Mouse (Mus musculus) embryonic facial prominence, embryonic 13.5 days (tissue): ENCODE data around the gene Creb5. TPM values are rescaled to one million over a fixed set of nuclear protein-coding genes. Genes with fewer than 3 reads are reported as not detected.

Experiments used
- ATAC-seq: fragments of 200-750 bp; cut with Nextera tagmentation; 2 replicates; pipeline ENCODE4 v1.8.0; 2017; ENCODE audit warnings: low read depth; ENCODE audit not compliant: insufficient number of reproducible peaks, insufficient read depth, low FRiP score, low TSS enrichment
- H3K27ac ChIP-seq: fragments of 300-500 bp; sonication (generic); 2 replicates; pipeline ENCODE4 v1.5.1; 2015; ENCODE audit warnings: moderate library complexity, mild to moderate bottlenecking, inconsistent platforms
- H3K27me3 ChIP-seq: fragments of 300-500 bp; sonication (generic); 2 replicates; pipeline ENCODE4 v1.6.1; 2015; ENCODE audit warnings: mild to moderate bottlenecking, inconsistent platforms
- H3K36me3 ChIP-seq: fragments of 300-500 bp; sonication (generic); 2 replicates; pipeline ENCODE4 v1.6.1; 2015; ENCODE audit warnings: mild to moderate bottlenecking, inconsistent platforms
- H3K4me1 ChIP-seq: fragments of 300-500 bp; sonication (generic); 2 replicates; pipeline ENCODE4 v1.6.1; 2015; ENCODE audit warnings: inconsistent platforms
- H3K4me2 ChIP-seq: fragments of 300-500 bp; sonication (generic); 2 replicates; pipeline ENCODE4 v1.6.1; 2015; ENCODE audit warnings: moderate library complexity, mild to moderate bottlenecking, inconsistent platforms
- H3K4me3 ChIP-seq: fragments of 300-500 bp; sonication (generic); 2 replicates; pipeline ENCODE4 v1.5.1; 2015; ENCODE audit warnings: mild to moderate bottlenecking, inconsistent platforms
- H3K9ac ChIP-seq: fragments of 300-500 bp; sonication (generic); 2 replicates; pipeline ENCODE4 v1.6.1; 2015; ENCODE audit warnings: mild to moderate bottlenecking, inconsistent platforms
- H3K9me3 ChIP-seq: fragments of 300-500 bp; sonication (generic); 2 replicates; pipeline ENCODE4 v1.6.1; 2016; ENCODE audit warnings: inconsistent platforms
- WGBS: fragments of 180-500 bp; shearing (Covaris S2); methylation state at CpG from one replicate; pipeline ENCODE4 v1.1.7; 2015; ENCODE audit warnings: mixed read lengths; 5-methylcytosine and 5-hydroxymethylcytosine counted together
- polyA plus RNA-seq: library from polyadenylated mRNA; unstranded; fragments of >200 nt; fragmentation: Nextera tagmentation; extraction: Ambion mirVana; gene quantifications from 2 replicates; pipeline ENCODE4 v1.2.1, GENCODE M21; 2015

Gene Creb5
- polyA plus RNA-seq, 1 experiment from 2014 or later, result 21.8 TPM

- 81% methylated on average over 13 of the region's 13 CpGs for WGBS
- no peak overlapping the region for H3K9ac ChIP-seq
- no peaks in the 10 kb centered on the region for H3K27me3 ChIP-seq
- no peak overlapping the region for H3K4me3 ChIP-seq
- H3K4me1 ChIP-seq, result no peaks in the 10 kb centered on the region
- H3K36me3 ChIP-seq, result no peaks in the 10 kb centered on the region
- H3K27ac ChIP-seq, result no peak overlapping the region
- H3K9me3 ChIP-seq, result no peaks in the 10 kb centered on the region
- no peak for ATAC-seq
- no peak overlapping the region for H3K4me2 ChIP-seq
Observed at GRCm38 (mm10) chr6:53523743-53524497, 236.8 kb downstream of the Creb5 start.

- no peak overlapping the region for H3K4me2 ChIP-seq
- WGBS, result 79% methylated on average over 1 of the region's 1 CpGs
Observed at GRCm38 (mm10) chr6:53526460-53526859, 239.4 kb downstream of the Creb5 start.

GRCm38 (mm10) chr6:53530742-53531141 is 243.7 kb downstream of the Creb5 start:
- Histone ChIP-seq H3K27ac (0 out of 2 replicates have a peak overlapping the region, but pooled peaks have one; percentile 4), H3K4me2 (no peak overlapping the region), H3K36me3 (no peaks in the 10 kb centered on the region), H3K27me3 (no peaks in the 10 kb centered on the region), H3K9me3 (no peaks in the 10 kb centered on the region), H3K9ac (no peak overlapping the region), H3K4me1 (no peaks in the 10 kb centered on the region), H3K4me3 (no peak overlapping the region)
- WGBS, result 77% methylated on average over 8 of the region's 8 CpGs
- no peak for ATAC-seq

More at GRCm38 (mm10) chr6:53526460-53526859, 239.4 kb downstream of the Creb5 start:
- H3K27me3 ChIP-seq, result no peaks in the 10 kb centered on the region
- no peak overlapping the region for H3K9ac ChIP-seq
- no peak for ATAC-seq
- H3K4me3 ChIP-seq, result no peak overlapping the region
- no peaks in the 10 kb centered on the region for H3K4me1 ChIP-seq
- H3K27ac ChIP-seq, result no peak overlapping the region
- no peaks in the 10 kb centered on the region for H3K36me3 ChIP-seq
- H3K9me3 ChIP-seq, result no peaks in the 10 kb centered on the region

- ATAC-seq, result no peak
- WGBS, result 63% methylated on average over 4 of the region's 4 CpGs
Observed at GRCm38 (mm10) chr6:53531461-53531860, 244.4 kb downstream of the Creb5 start.

GRCm38 (mm10) chr6:53537530-53537929 is 250.5 kb downstream of the Creb5 start:
- 87% methylated on average over 4 of the region's 4 CpGs for WGBS
- no peak overlapping the region for H3K4me2 ChIP-seq

More at GRCm38 (mm10) chr6:53531461-53531860, 244.4 kb downstream of the Creb5 start:
- H3K4me3 ChIP-seq, result no peak overlapping the region
- no peak overlapping the region for H3K9ac ChIP-seq
- no peak overlapping the region for H3K27ac ChIP-seq
- no peaks in the 10 kb centered on the region for H3K9me3 ChIP-seq
- H3K4me1 ChIP-seq, result no peaks in the 10 kb centered on the region
- H3K4me2 ChIP-seq, result no peak overlapping the region
- no peaks in the 10 kb centered on the region for H3K27me3 ChIP-seq
- H3K36me3 ChIP-seq, result no peaks in the 10 kb centered on the region

GRCm38 (mm10) chr6:53541798-53542197 is 254.7 kb downstream of the Creb5 start:
- H3K4me2 ChIP-seq, result no peak overlapping the region
- H3K27me3 ChIP-seq, result no peaks in the 10 kb centered on the region
- no peak for ATAC-seq
- no peak overlapping the region for H3K4me3 ChIP-seq
- no peak overlapping the region for H3K27ac ChIP-seq
- 88% methylated on average over 5 of the region's 5 CpGs for WGBS
- H3K9me3 ChIP-seq, result no peaks in the 10 kb centered on the region; the same call in 1 of the 2 replicates
- H3K36me3 ChIP-seq, result no peaks in the 10 kb centered on the region
- H3K4me1 ChIP-seq, result peaks cover 11% of the 10 kb centered on the region
- H3K9ac ChIP-seq, result no peak overlapping the region

More at GRCm38 (mm10) chr6:53537530-53537929, 250.5 kb downstream of the Creb5 start:
- ATAC-seq, result no peak
- Histone ChIP-seq H3K36me3 (no peaks in the 10 kb centered on the region), H3K27ac (no peak overlapping the region), H3K27me3 (no peaks in the 10 kb centered on the region), H3K9me3 (no peaks in the 10 kb centered on the region), H3K4me3 (no peak overlapping the region), H3K4me1 (no peaks in the 10 kb centered on the region), H3K9ac (no peak overlapping the region)

GRCm38 (mm10) chr6:53545483-53545900 is 258.4 kb downstream of the Creb5 start:
- H3K4me1 ChIP-seq, result peaks cover 30% of the 10 kb centered on the region
- peaks cover 4% of the 10 kb centered on the region; the same call in 1 of the 2 replicates for H3K27me3 ChIP-seq
- H3K4me2 ChIP-seq, result no peak overlapping the region
- no peak overlapping the region for H3K4me3 ChIP-seq
- no peaks in the 10 kb centered on the region; the same call in 1 of the 2 replicates for H3K9me3 ChIP-seq
- H3K27ac ChIP-seq, result no peak overlapping the region
- no peak for ATAC-seq
- H3K36me3 ChIP-seq, result no peaks in the 10 kb centered on the region
- peak overlapping the region; percentile 27; the same call in 1 of the 2 replicates for H3K9ac ChIP-seq
- WGBS, result 8% methylated on average over 2 of the region's 2 CpGs

GRCm38 (mm10) chr6:53545989-53546388 is 258.9 kb downstream of the Creb5 start:
- no peak for ATAC-seq
- H3K9me3 ChIP-seq, result no peaks in the 10 kb centered on the region; the same call in 1 of the 2 replicates
- H3K27me3 ChIP-seq, result peaks cover 4% of the 10 kb centered on the region; the same call in 1 of the 2 replicates
- no peaks in the 10 kb centered on the region for H3K36me3 ChIP-seq
- H3K9ac ChIP-seq, result no peak overlapping the region
- no peak overlapping the region for H3K4me2 ChIP-seq
- no peak overlapping the region for H3K4me3 ChIP-seq
- H3K27ac ChIP-seq, result no peak overlapping the region
- peaks cover 30% of the 10 kb centered on the region for H3K4me1 ChIP-seq
- 30% methylated on average over 5 of the region's 5 CpGs for whole genome bisulfite sequencing

- no peaks in the 10 kb centered on the region; the same call in 1 of the 2 replicates for H3K9me3 ChIP-seq
- no peak for ATAC-seq
- H3K4me3 ChIP-seq, result no peak overlapping the region
- H3K27ac ChIP-seq, result no peak overlapping the region
- H3K4me1 ChIP-seq, result peaks cover 30% of the 10 kb centered on the region
- H3K4me2 ChIP-seq, result no peak overlapping the region
- 56% methylated on average over 6 of the region's 6 CpGs for WGBS
- H3K27me3 ChIP-seq, result peaks cover 4% of the 10 kb centered on the region; the same call in 1 of the 2 replicates
- H3K36me3 ChIP-seq, result no peaks in the 10 kb centered on the region
- no peak overlapping the region for H3K9ac ChIP-seq
Observed at GRCm38 (mm10) chr6:53548236-53548635, 261.2 kb downstream of the Creb5 start.

- Histone ChIP-seq H3K9ac (no peak overlapping the region), H3K4me2 (no peak overlapping the region), H3K4me1 (peaks cover 30% of the 10 kb centered on the region), H3K9me3 (no peaks in the 10 kb centered on the region; the same call in 1 of the 2 replicates), H3K4me3 (no peak overlapping the region), H3K27me3 (peaks cover 4% of the 10 kb centered on the region; the same call in 1 of the 2 replicates), H3K36me3 (no peaks in the 10 kb centered on the region), H3K27ac (no peak overlapping the region)
- ATAC-seq, result no peak
- WGBS, result 58% methylated on average over 6 of the region's 6 CpGs
Observed at GRCm38 (mm10) chr6:53549409-53549808, 262.3 kb downstream of the Creb5 start.

GRCm38 (mm10) chr6:53556050-53556449 is 269.0 kb downstream of the Creb5 start:
- peaks cover 14% of the 10 kb centered on the region for H3K4me1 ChIP-seq
- no peak for ATAC-seq
- no peaks in the 10 kb centered on the region for H3K9me3 ChIP-seq
- no peak overlapping the region for H3K4me3 ChIP-seq
- no peaks in the 10 kb centered on the region for H3K27me3 ChIP-seq
- no peaks in the 10 kb centered on the region for H3K36me3 ChIP-seq
- no peak overlapping the region for H3K9ac ChIP-seq
- WGBS, result 39% methylated on average over 6 of the region's 6 CpGs
- no peak overlapping the region for H3K4me2 ChIP-seq
- no peak overlapping the region for H3K27ac ChIP-seq

- H3K4me3 ChIP-seq, result no peak overlapping the region
- H3K36me3 ChIP-seq, result no peaks in the 10 kb centered on the region
- no peak overlapping the region for H3K4me2 ChIP-seq
- H3K27me3 ChIP-seq, result no peaks in the 10 kb centered on the region
- H3K27ac ChIP-seq, result peak overlapping the region; percentile 58
- no peak overlapping the region for H3K9ac ChIP-seq
- WGBS, result 32% methylated on average over 5 of the region's 5 CpGs
- H3K9me3 ChIP-seq, result no peaks in the 10 kb centered on the region
- peaks cover 32% of the 10 kb centered on the region for H3K4me1 ChIP-seq
- ATAC-seq, result no peak
Observed at GRCm38 (mm10) chr6:53560928-53561327, 273.9 kb downstream of the Creb5 start.
